In genomic region chr13:74617163-74618019, GRCm38 (mm10) we compare ENCODE assay signal across 8 mouse cellular contexts. TPM values are rescaled to one million over a fixed set of nuclear protein-coding genes. Genes with fewer than 3 reads are reported as not detected.
A peak's percentile ranks its signal among the peaks of the same experiment; 100 is the strongest.
DNase-seq lines count a peak whose midpoint lies in the region; ATAC-seq lines count a peak whose summit lies in the region.
"Not testable (repeated sequence)": the region's sequence is repeated elsewhere in the genome, so short reads cannot be mapped to it uniquely, and the experiment has no call there.

No protein-coding gene starts in this region.

- not testable (repeated sequence) for H3K9me3 ChIP-seq in intestine, embryonic 15.5 days

- H3K4me1 ChIP-seq in intestine, embryonic 15.5 days (replicated peaks) = not testable (repeated sequence)

- peak overlapping the region; percentile 65 for H3K4me2 ChIP-seq in intestine, embryonic 15.5 days (replicated peaks)

- not testable (repeated sequence) for H3K27me3 ChIP-seq in intestine, embryonic 15.5 days (replicated peaks)

- not testable (repeated sequence) for H3K36me3 ChIP-seq in intestine, embryonic 15.5 days

- DNase-seq in adrenal gland, adult 2 months = peak; percentile 89
- peak; percentile 52 for DNase-seq in embryo, embryonic 11.5 days (ENCODE audit: low read depth, low spot score)
- peak; percentile 53 to 65 for DNase-seq in gastrocnemius, postnatal 36 days
- DNase-seq in left cerebral cortex, postnatal 14 days (ENCODE audit: low spot score in 2 of 2) = peak; percentile 85 to 93
- peak; percentile 71 for DNase-seq in right cerebral cortex, postnatal 14 days
- peak; percentile 62 for DNase-seq in urinary bladder, postnatal 25 days (ENCODE audit: low spot score)

- H3K9ac ChIP-seq in intestine, embryonic 15.5 days = peak overlapping the region; percentile 55

- H3K27ac ChIP-seq in intestine, embryonic 15.5 days = peak overlapping the region; percentile 96

- ATAC-seq in intestine, embryonic 15.5 days = peak; percentile 99
- peak; percentile 99 for ATAC-seq in megakaryocyte-erythroid progenitor cell, adult 5-6 weeks (replicated peaks; ENCODE audit: low FRiP score, low TSS enrichment, poor library complexity, severe bottlenecking)

- intact Hi-C loops in gastrocnemius, postnatal 36 days (cut with DNase I); left cerebral cortex, postnatal 14 days (cut with DNase I): not testable (repeated sequence)

- WGBS in intestine, embryonic 15.5 days = 6% methylated on average over 22 of the region's 22 CpGs

- peak overlapping the region; percentile 52 for H3K4me3 ChIP-seq in intestine, embryonic 15.5 days (replicated peaks)

RNA-seq across cellular contexts. Expression of gene Erap1, which starts 22.0 kb away (rescaled TPM):
- 10 to 100 TPM; 57.9 to 81.0 TPM for total RNA-seq in adrenal gland, adult 2 months (2021)
- polyA plus RNA-seq in adrenal gland, adult 2 months (2012; rRNA removed) = 2.2 and 2.3 TPM in 2 replicates
- total RNA-seq in gastrocnemius, postnatal 36 days (2021) = 10 to 100 TPM; 24.4 to 28.2 TPM
- 33.8 and 42.3 TPM in 2 replicates for polyA plus RNA-seq in intestine, embryonic 15.5 days (2015; fragmentation: Nextera tagmentation; extraction: Ambion mirVana)
- 10 to 100 TPM in 1 of 2 experiments, 1 to 10 TPM in 1; 6.4 to 15.7 TPM for total RNA-seq in left cerebral cortex, postnatal 14 days (2021)
- 22.6 and 50.3 TPM in 2 replicates for total RNA-seq in megakaryocyte-erythroid progenitor cell, adult 5-6 weeks (2014; fragmentation: Nextera tagmentation)
- 38.8 and 156 TPM in 2 replicates for total RNA-seq in megakaryocyte-erythroid progenitor cell, adult 5-6 weeks (2017)

Comparison
In these comparisons a context has a peak if more than half of its experiments do, and no peak if none do; other contexts are left out.
1. Peak in every context shown above with its lines: DNase-seq, ATAC-seq, H3K4me3 ChIP-seq and H3K27ac ChIP-seq.